Mouse (Mus musculus) heart, embryonic 11.5 days (tissue): ENCODE data around the gene Actn4. TPM values are rescaled to one million over a fixed set of nuclear protein-coding genes. Genes with fewer than 3 reads are reported as not detected.

Source experiments
- ATAC-seq: fragments of 200-750 bp; cut with Nextera tagmentation; replicated peaks from 2 replicates; pipeline ENCODE4 v1.8.0; 2017; ENCODE audit warnings: moderate library complexity; ENCODE audit not compliant: insufficient number of reproducible peaks, low FRiP score, low TSS enrichment
- H3K27ac ChIP-seq: fragments of 300-500 bp; sonication (generic); 2 replicates; pipeline ENCODE4 v1.5.1; 2014; ENCODE audit warnings: mild to moderate bottlenecking, low read depth, low read length
- H3K27me3 ChIP-seq: fragments of 300-500 bp; sonication (generic); 2 replicates; pipeline ENCODE4 v1.6.1; 2014; ENCODE audit warnings: mild to moderate bottlenecking, low read length, mixed read lengths; ENCODE audit not compliant: control insufficient read depth, insufficient read depth
- H3K36me3 ChIP-seq: fragments of 300-500 bp; sonication (generic); 2 replicates; pipeline ENCODE4 v1.6.1; 2014; ENCODE audit warnings: mild to moderate bottlenecking, low read length, moderate library complexity, mixed read lengths; ENCODE audit not compliant: control insufficient read depth, insufficient read depth
- H3K4me1 ChIP-seq: fragments of 300-500 bp; sonication (generic); 2 replicates; pipeline ENCODE4 v1.6.1; 2014; ENCODE audit warnings: low read length; ENCODE audit not compliant: control insufficient read depth, insufficient read depth
- H3K4me2 ChIP-seq: fragments of 300-500 bp; sonication (generic); 2 replicates; pipeline ENCODE4 v1.6.1; 2014; ENCODE audit warnings: mild to moderate bottlenecking, moderate library complexity
- H3K4me3 ChIP-seq: fragments of 300-500 bp; sonication (generic); 2 replicates; pipeline ENCODE4 v1.5.1; 2014; ENCODE audit warnings: low read depth, low read length
- H3K9ac ChIP-seq: fragments of 300-500 bp; sonication (generic); 2 replicates; pipeline ENCODE4 v1.6.1; 2014; ENCODE audit warnings: mild to moderate bottlenecking, low read depth, low read length, moderate library complexity
- H3K9me3 ChIP-seq: fragments of 300-500 bp; sonication (generic); replicated peaks from 2 replicates; pipeline ENCODE4 v1.6.1; 2016; ENCODE audit warnings: low read length; ENCODE audit not compliant: control insufficient read depth
- WGBS: fragments of 180-500 bp; shearing (Covaris S2); extraction: QIAGEN DNeasy Blood & Tissue Kit; methylation state at CpG from one replicate; pipeline ENCODE4 v1.1.7; 2014; ENCODE audit not compliant: insufficient replicate concordance; 5-methylcytosine and 5-hydroxymethylcytosine counted together
- polyA plus RNA-seq: library from polyadenylated mRNA; unstranded; fragments of >200 nt; fragmentation: Nextera tagmentation; extraction: Ambion mirVana; gene quantifications from 2 replicates; pipeline ENCODE4 v1.2.1, GENCODE M21; 2014

The Actn4 gene
- polyA plus RNA-seq, 1 experiment from 2014 or later: 227 TPM

DNA sequence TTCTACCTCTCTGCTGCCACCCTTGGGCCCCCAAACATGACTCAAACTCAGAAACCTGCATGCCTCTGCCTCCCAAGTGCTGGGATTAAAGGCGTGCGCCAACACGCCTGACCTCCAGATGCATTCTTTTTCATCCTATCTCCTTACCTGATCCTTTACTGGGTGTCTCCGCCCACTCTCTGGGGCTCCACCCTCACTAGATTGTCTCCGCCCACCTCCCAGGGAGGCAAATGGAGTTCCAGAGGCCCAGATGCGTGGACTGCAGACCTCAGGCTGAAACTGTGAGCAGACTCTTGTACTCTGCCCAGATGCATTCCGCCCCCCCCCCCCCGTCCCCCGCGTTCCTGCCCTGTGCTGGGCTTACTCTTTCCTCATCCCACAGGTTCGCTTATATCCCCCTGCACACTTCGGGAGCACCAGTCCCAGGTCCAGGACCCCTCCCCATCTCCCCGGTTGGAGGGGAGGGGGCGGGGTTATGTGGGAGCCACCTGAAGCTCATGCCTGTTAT, 28.7 kb upstream of the Actn4 start:
- H3K9me3 ChIP-seq: no peaks in the 10 kb centered on the region
- H3K4me3 ChIP-seq: no peak overlapping the region
- ATAC-seq: no peak
- no peaks in the 10 kb centered on the region for H3K4me1 ChIP-seq
- no peak overlapping the region for H3K9ac ChIP-seq
- H3K27ac ChIP-seq: no peak overlapping the region
- H3K36me3 ChIP-seq: no peaks in the 10 kb centered on the region
- 34% methylated on average over 13 of the region's 14 CpGs for WGBS
- no peaks in the 10 kb centered on the region for H3K27me3 ChIP-seq
- no peak overlapping the region for H3K4me2 ChIP-seq

DNA sequence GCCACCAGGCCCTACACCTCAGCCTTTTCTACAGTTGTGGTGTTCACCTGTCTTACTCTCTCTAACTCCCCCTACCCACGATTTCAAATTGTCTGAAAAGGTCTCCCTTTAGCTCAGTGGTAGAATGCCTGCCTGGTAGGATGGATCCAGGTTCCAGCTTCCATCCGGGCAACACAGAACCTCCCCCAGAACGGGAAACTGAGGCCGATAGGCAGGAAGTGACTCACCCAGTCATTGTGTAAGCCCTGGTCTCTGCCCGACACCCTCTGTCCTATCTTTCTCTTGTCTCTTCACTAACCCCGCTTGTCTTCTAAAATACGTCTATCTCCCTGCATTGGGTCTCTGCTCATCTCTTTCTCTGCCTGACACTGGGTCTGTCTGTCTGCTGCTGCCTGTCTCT, 23.1 kb upstream of the Actn4 start:
- Histone ChIP-seq H3K27ac (no peak overlapping the region), H3K4me2 (no peak overlapping the region), H3K36me3 (no peaks in the 10 kb centered on the region), H3K4me1 (peaks cover 10% of the 10 kb centered on the region), H3K4me3 (no peak overlapping the region), H3K9ac (0 out of 2 replicates have a peak overlapping the region, but pooled peaks have one; percentile 28), H3K9me3 (no peaks in the 10 kb centered on the region), H3K27me3 (no peaks in the 10 kb centered on the region)
- 65% methylated on average over 7 of the region's 7 CpGs for WGBS
- no peak for ATAC-seq

DNA sequence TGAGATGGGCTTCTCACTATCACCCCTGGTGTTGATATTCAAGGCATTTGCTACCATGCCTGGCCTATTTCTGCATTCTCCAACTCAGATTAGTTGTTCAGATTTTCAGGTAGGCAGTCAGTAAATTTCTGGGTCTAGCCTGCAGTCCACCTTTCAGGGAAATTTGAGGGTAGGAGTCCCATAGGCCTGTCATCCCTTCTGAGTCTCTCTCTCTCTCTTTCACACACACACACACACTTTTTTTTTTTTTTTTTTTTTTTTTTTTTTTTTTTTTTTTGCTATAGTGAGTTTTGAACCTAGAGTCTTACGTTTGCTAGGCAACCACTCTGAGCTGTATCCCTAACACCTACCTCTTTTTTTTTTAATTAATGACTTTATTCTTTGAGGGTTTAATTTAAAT, 22.3 kb upstream of the Actn4 start:
- no peak overlapping the region for H3K9ac ChIP-seq
- H3K9me3 ChIP-seq: no peaks in the 10 kb centered on the region
- WGBS: 93% methylated on average over 1 of the region's 1 CpGs
- H3K4me2 ChIP-seq: no peak overlapping the region
- H3K27me3 ChIP-seq: no peaks in the 10 kb centered on the region
- no peak for ATAC-seq
- H3K4me1 ChIP-seq: peaks cover 10% of the 10 kb centered on the region
- no peaks in the 10 kb centered on the region for H3K36me3 ChIP-seq
- no peak overlapping the region for H3K27ac ChIP-seq
- H3K4me3 ChIP-seq: no peak overlapping the region

DNA sequence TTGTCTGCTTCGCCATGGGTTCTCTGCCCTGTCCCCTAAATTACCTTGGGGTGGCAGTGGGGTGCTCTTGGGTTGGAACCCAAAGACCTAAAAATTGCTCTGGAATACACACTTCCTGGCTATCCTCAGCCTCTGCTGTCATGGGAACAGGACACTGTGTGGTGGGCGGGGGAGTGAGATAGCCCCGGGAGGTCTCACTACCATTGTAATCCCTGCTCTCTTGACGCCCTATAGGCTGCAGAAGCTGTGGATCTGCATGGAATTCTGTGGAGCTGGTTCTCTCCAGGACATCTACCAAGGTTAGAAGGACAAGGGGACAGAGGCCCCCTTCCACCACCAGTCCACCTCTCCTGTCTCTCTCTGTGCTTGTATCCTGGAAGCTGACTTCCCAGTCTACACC, 21.7 kb upstream of the Actn4 start:
- Histone ChIP-seq H3K27ac (no peak overlapping the region), H3K36me3 (peaks cover under 1% of the 10 kb centered on the region; the same call in 1 of the 2 replicates), H3K27me3 (no peaks in the 10 kb centered on the region), H3K4me3 (no peak overlapping the region), H3K9ac (no peak overlapping the region), H3K4me2 (no peak overlapping the region), H3K4me1 (peaks cover 10% of the 10 kb centered on the region), H3K9me3 (no peaks in the 10 kb centered on the region)
- WGBS: 66% methylated on average over 4 of the region's 4 CpGs
- no peak for ATAC-seq

DNA sequence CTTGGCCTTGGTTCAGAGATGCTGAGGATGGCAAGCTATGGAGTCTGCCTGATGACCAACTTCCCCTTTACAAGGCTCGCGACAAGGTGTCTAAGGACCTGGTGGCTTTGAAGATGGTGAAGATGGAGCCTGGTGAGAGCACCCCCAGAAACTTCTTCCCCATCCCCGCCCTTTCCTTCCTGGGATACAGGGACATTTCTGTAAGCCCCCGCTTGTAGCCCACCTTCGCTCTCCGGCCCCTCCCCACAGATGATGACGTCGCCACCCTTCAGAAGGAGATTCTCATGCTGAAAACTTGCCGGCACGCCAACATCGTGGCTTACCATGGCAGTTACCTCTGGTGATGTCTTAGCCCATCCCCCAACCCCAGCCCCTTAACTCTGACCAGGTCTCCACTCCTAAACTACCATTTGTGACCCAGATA, 21.0 kb upstream of the Actn4 start:
- H3K4me1 ChIP-seq: peaks cover 10% of the 10 kb centered on the region
- no peaks in the 10 kb centered on the region for H3K27me3 ChIP-seq
- 63% methylated on average over 11 of the region's 11 CpGs for WGBS
- H3K4me2 ChIP-seq: peak overlapping the region; percentile 95
- H3K4me3 ChIP-seq: peak overlapping the region; percentile 89
- peaks cover 8% of the 10 kb centered on the region for H3K36me3 ChIP-seq
- H3K9ac ChIP-seq: peak overlapping the region; percentile 85; the same call in 1 of the 2 replicates
- ATAC-seq: no peak
- 0 out of 2 replicates have a peak overlapping the region, but pooled peaks have one; percentile 85 for H3K27ac ChIP-seq
- H3K9me3 ChIP-seq: no peaks in the 10 kb centered on the region

DNA sequence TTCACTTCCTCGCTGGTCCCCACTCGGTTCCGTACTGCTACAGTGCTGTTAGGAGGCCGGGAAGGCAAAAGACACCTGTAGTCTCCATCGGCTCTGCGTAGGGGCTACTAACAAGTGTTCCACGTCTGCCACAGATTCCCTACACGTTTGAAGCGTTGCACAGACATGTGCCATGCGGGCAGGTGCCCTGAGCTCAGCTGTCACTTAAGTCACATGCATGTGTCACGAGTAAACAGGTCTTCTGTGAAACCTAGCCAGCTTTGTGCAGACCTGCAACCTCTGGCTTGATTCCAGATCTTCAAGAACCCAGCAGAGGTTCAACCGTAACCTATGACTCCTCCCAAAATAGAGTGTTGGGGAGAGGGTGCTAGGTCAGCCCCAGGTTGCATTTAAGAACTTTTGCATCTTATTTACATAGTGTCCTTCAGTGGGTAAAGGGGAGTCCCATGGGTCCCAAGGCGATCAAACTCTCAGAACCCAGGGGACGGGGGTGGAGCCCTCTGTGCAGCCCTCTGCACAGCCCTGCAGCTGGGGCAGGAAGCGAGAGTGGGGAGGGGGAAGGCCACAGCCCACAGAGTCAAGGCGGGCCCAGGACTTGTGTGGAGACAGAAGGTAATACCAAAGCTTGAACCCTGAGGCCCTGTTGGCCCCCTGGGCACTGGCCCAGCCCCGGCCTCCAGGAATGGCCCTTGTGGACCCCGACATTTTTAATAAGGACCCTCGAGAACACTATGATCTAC, 20.3 kb upstream of the Actn4 start:
- peak; percentile 42; the same call in 1 of the 2 replicates for ATAC-seq
- Histone ChIP-seq H3K9ac (peak overlapping the region; percentile 85), H3K9me3 (no peaks in the 10 kb centered on the region), H3K27ac (peak overlapping the region; percentile 85), H3K27me3 (no peaks in the 10 kb centered on the region), H3K4me1 (peaks cover 10% of the 10 kb centered on the region), H3K4me2 (peak overlapping the region; percentile 95), H3K36me3 (peaks cover 11% of the 10 kb centered on the region), H3K4me3 (peak overlapping the region; percentile 89)
- WGBS: 13% methylated on average over 19 of the region's 19 CpGs

DNA sequence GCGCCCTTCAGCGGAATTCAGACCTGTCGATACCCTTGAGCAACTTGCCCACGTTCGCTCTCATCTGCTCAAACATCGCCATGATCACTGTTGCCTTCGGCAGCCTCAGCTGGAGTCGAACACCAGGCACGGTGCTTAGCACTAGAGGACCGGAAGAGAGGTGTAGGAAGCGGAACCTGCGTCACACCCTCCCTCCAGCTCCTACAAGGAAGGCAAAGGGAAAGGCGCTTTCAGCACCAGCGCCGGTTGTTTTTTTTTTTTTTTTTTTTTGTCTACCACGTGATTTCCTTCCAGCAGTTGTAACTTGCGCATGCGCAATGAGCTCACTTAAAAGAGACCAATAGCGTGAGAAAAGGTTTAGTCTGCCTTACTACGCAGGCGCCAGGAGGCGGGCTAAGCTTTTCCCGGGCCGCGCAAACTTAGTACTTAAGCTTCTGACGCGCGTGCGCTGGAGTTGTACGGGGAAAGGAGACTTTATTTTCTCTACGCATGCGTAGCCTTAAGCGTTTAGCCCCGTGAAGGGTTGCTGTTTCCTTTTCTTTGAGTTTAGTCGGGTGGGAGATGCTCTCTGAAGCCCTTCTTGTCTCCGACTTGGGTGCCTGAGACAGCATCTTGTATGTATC, 19.6 kb upstream of the Actn4 start, which contains the start of the genes Eif3k and Map4k1:
Gene Eif3k (minus strand): TSS at position 214 of the 623 bp plus-strand sequence.
Gene Map4k1 (plus strand): TSS at position 400 of the 623 bp plus-strand sequence.
- Histone ChIP-seq H3K27ac (peak within 1 kb of the TSS; percentile 85), H3K4me2 (peak within 1 kb of the TSS; percentile 97), H3K4me1 (peaks cover 10% of the 10 kb centered on the region), H3K4me3 (peak within 1 kb of the TSS; percentile 89), H3K9me3 (no peaks in the 10 kb centered on the region), H3K9ac (peak within 1 kb of the TSS; percentile 91), H3K27me3 (no peaks in the 10 kb centered on the region), H3K36me3 (peaks cover 15% of the 10 kb centered on the region)
- under 1% methylated on average over 36 of the region's 36 CpGs for WGBS
- peak; percentile 89 for ATAC-seq

DNA sequence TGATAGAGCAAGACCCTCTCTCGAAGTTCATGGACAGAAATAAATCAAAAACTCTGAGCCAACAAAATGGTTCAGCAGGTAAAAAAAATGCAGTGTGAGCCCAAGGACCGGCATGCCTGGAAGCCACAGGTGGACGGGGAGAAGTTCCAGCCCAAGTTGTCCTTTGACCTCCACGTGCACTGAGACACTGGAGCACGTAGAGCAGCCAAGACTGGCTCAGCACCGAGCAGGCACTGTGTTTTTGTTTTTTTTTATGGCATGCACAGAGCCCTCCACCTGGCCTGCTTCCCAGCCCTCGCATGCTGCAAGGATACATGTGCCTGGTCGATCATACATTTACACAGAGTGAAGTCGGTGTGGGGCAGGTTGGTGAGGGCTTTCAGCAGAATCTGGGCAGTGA, 15.4 kb upstream of the Actn4 start:
- no peak for ATAC-seq
- H3K9me3 ChIP-seq: no peaks in the 10 kb centered on the region
- H3K27me3 ChIP-seq: no peaks in the 10 kb centered on the region
- peaks cover 29% of the 10 kb centered on the region for H3K36me3 ChIP-seq
- H3K27ac ChIP-seq: no peak overlapping the region
- peaks cover 5% of the 10 kb centered on the region for H3K4me1 ChIP-seq
- 89% methylated on average over 9 of the region's 9 CpGs for WGBS
- H3K4me3 ChIP-seq: no peak overlapping the region
- no peak overlapping the region for H3K4me2 ChIP-seq
- H3K9ac ChIP-seq: no peak overlapping the region
